Comparison of ENCODE assay signal across 7 mouse cellular contexts in the genomic region with DNA sequence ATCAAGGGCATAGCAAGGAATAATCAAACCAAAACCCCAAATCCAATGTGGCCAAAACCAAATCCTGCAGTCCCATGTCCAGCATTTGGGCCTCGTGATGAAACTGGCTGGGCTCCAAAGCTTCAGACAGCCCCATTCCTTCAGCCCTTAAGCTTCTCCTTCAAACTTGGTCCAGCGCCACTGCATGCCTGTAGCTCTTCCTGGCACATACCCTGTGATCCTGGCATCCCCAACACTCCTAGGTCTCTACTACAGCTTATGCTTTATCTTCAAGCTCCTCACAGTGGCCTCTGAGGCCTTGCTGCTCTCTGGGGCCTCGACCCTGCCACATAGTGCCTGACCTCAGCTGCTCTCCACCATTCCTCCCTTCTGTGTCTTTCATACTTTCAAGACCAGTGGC. TPM values are rescaled to one million over a fixed set of nuclear protein-coding genes. Genes with fewer than 3 reads are reported as not detected.
DNase-seq lines count a peak whose midpoint lies in the region; TF ChIP-seq lines count a peak whose summit lies in the region.
"Not testable (repeated sequence)": the region's sequence is repeated elsewhere in the genome, so short reads cannot be mapped to it uniquely, and the experiment has no call there.

No protein-coding gene starts in this region.

- not testable (repeated sequence) for H3K4me1 ChIP-seq in lung, adult 2 months (ENCODE audit: control insufficient read depth, insufficient read depth, low read length)

- not testable (repeated sequence) for H3K4me3 ChIP-seq in lung, adult 2 months (replicated peaks; ENCODE audit: extremely low read depth, low read depth, low read length)

- DNase-seq in heart, adult 11 months: peak; percentile 96
- DNase-seq in heart, adult 9 months (ENCODE audit: low spot score in 2 of 2): peak; percentile 48 to 58
- DNase-seq in heart, postnatal 14 days: peak; percentile 25 to 65
- peak; percentile 27 for DNase-seq in kidney, adult 11 months
- peak; percentile 24 for DNase-seq in kidney, adult 9 months
- peak; percentile 42 for DNase-seq in lung, adult 2 months
- DNase-seq in lung, postnatal 36 days: peak; percentile 72

- intact Hi-C loops in heart, postnatal 14 days (cut with DNase I): not testable (repeated sequence)

- TF ChIP-seq CTCF in lung, adult 2 months (IDR thresholded peaks at IDR 0.05; ENCODE audit: insufficient read depth, low read length): not testable (repeated sequence)

- 59% methylated on average over 3 of the region's 3 CpGs for WGBS in lung, adult 2 months

- not testable (repeated sequence) for TF ChIP-seq POLR2A in lung, adult 2 months (IDR thresholded peaks at IDR 0.05; ENCODE audit: borderline replicate concordance, extremely low read depth, low read depth, low read length)

RNA-seq across cellular contexts. Expression of a gene that starts 5.5 kb away (rescaled TPM):
- 10 to 100 TPM; 15.5 to 16.0 TPM for total RNA-seq in heart, postnatal 14 days (2021)
- 53.0 and 69.3 TPM in 2 replicates for polyA plus RNA-seq in lung, adult 2 months (2012; rRNA removed)

Comparison
In these comparisons a context has a peak if more than half of its experiments do, and no peak if none do; other contexts are left out.
1. DNase-seq: peak in every context shown above with its lines; median percentile 96 in heart, adult 11 months; 72 in lung, postnatal 36 days; 53 in heart, adult 9 months; 45 in heart, postnatal 14 days; 42 in lung, adult 2 months; 27 in kidney, adult 11 months; 24 in kidney, adult 9 months.